Mouse (Mus musculus): Measurements from ENCODE around the gene Vav2. TPM values are rescaled to one million over a fixed set of nuclear protein-coding genes. Genes with fewer than 3 reads are reported as not detected.

Vav2 gene
- polyA plus RNA-seq, 1 experiment from 2014 or later: 7.4 TPM

DNA sequence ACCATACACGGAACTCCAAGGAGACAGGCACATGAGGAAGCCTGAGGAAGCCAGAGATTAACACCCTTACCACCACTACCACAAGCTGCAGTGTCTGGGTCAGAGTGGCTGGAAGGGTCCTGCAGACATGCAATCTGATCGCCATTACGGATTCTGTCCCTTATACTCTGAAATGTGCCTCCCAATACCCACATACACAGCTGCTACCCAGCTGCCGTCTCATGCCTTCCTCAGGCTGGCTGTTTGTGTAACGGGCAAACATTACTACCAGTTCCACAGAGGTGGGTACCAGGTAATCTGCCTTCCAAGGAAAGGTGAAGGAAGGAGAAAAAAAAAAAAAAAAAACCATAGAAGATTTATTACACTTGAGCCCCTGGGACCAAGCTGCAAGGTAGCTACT is 110.7 kb downstream of the Vav2 start:
- WGBS: 86% methylated on average over 5 of the region's 5 CpGs
- Histone ChIP-seq H3K4me3 (ENCODE audit: low read depth, low read length) (no peak overlapping the region), H3K4me2 (ENCODE audit: low read length) (no peak overlapping the region), H3K27me3 (replicated peaks; ENCODE audit: control insufficient read depth, insufficient read depth, low read length) (no peaks in the 10 kb centered on the region), H3K4me1 (ENCODE audit: control insufficient read depth, insufficient read depth, low read length) (peaks cover 1% of the 10 kb centered on the region), H3K9ac (ENCODE audit: low read length) (no peak overlapping the region), H3K27ac (ENCODE audit: low read depth, low read length) (no peak overlapping the region), H3K9me3 (replicated peaks; ENCODE audit: control insufficient read depth, low read length) (no peaks in the 10 kb centered on the region), H3K36me3 (ENCODE audit: control insufficient read depth, insufficient read depth, low read length) (no peaks in the 10 kb centered on the region)
- DNase-seq (ENCODE audit: low spot score) (no peak), ATAC-seq (no peak)

- H3K27ac ChIP-seq (ENCODE audit: low read depth, low read length): peak overlapping the region; percentile 52; the same call in 1 of the 2 replicates
- no peak overlapping the region for H3K4me3 ChIP-seq (ENCODE audit: low read depth, low read length)
- H3K9me3 ChIP-seq (replicated peaks; ENCODE audit: control insufficient read depth, low read length): no peaks in the 10 kb centered on the region
- WGBS: 82% methylated on average over 5 of the region's 5 CpGs
- ATAC-seq (0 out of 2 replicates have a peak, but pooled peaks have one; percentile 17), DNase-seq (ENCODE audit: low spot score) (no peak)
- H3K4me1 ChIP-seq (ENCODE audit: control insufficient read depth, insufficient read depth, low read length): no peaks in the 10 kb centered on the region; the same call in 1 of the 2 replicates
- no peaks in the 10 kb centered on the region for H3K27me3 ChIP-seq (replicated peaks; ENCODE audit: control insufficient read depth, insufficient read depth, low read length)
- H3K4me2 ChIP-seq (ENCODE audit: low read length): no peak overlapping the region
- H3K9ac ChIP-seq (ENCODE audit: low read length): no peak overlapping the region
- no peaks in the 10 kb centered on the region for H3K36me3 ChIP-seq (ENCODE audit: control insufficient read depth, insufficient read depth, low read length)
Measured at GRCm38 (mm10) chr2:27314269-27314668, 112.6 kb downstream of the Vav2 start.

- Histone ChIP-seq H3K27me3 (replicated peaks; ENCODE audit: control insufficient read depth, insufficient read depth, low read length) (no peaks in the 10 kb centered on the region), H3K9me3 (replicated peaks; ENCODE audit: control insufficient read depth, low read length) (no peaks in the 10 kb centered on the region), H3K4me3 (ENCODE audit: low read depth, low read length) (no peak overlapping the region), H3K9ac (ENCODE audit: low read length) (no peak overlapping the region), H3K27ac (ENCODE audit: low read depth, low read length) (no peak overlapping the region), H3K36me3 (ENCODE audit: control insufficient read depth, insufficient read depth, low read length) (no peaks in the 10 kb centered on the region), H3K4me2 (ENCODE audit: low read length) (no peak overlapping the region), H3K4me1 (ENCODE audit: control insufficient read depth, insufficient read depth, low read length) (no peaks in the 10 kb centered on the region; the same call in 1 of the 2 replicates)
- 70% methylated on average over 3 of the region's 3 CpGs for WGBS
- ATAC-seq (no peak), DNase-seq (ENCODE audit: low spot score) (no peak)
Measured at GRCm38 (mm10) chr2:27312500-27312899, 114.3 kb downstream of the Vav2 start.

DNA sequence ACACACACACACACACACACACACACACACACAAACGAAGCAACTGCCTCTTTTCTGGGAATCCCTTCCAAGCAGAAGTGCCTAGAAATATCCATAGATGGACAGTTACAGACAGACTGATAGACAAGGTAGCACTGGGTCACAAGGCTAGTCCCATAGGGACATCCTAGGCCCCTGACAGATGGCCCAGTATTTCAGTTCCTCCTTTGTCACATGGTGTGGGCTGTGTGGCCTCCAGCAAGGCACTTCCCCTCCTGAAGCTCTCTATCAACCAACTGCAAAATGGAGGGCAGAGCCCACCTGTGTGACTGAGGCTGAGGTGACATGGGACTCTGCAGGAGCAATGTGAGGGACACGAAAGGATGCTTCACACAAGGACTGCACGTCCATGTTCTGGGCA is 115.2 kb downstream of the Vav2 start:
- no peak for ATAC-seq
- H3K27me3 ChIP-seq (replicated peaks; ENCODE audit: control insufficient read depth, insufficient read depth, low read length): no peaks in the 10 kb centered on the region
- no peaks in the 10 kb centered on the region for H3K36me3 ChIP-seq (ENCODE audit: control insufficient read depth, insufficient read depth, low read length)
- 95% methylated on average over 3 of the region's 3 CpGs for WGBS
- H3K27ac ChIP-seq (ENCODE audit: low read depth, low read length): no peak overlapping the region
- H3K9ac ChIP-seq (ENCODE audit: low read length): no peak overlapping the region
- no peak for DNase-seq (ENCODE audit: low spot score)
- no peaks in the 10 kb centered on the region; the same call in 1 of the 2 replicates for H3K4me1 ChIP-seq (ENCODE audit: control insufficient read depth, insufficient read depth, low read length)
- H3K4me2 ChIP-seq (ENCODE audit: low read length): no peak overlapping the region
- no peaks in the 10 kb centered on the region for H3K9me3 ChIP-seq (replicated peaks; ENCODE audit: control insufficient read depth, low read length)
- H3K4me3 ChIP-seq (ENCODE audit: low read depth, low read length): no peak overlapping the region

GRCm38 (mm10) chr2:27310908-27311307 is 115.9 kb downstream of the Vav2 start:
- no peaks in the 10 kb centered on the region; the same call in 1 of the 2 replicates for H3K4me1 ChIP-seq (ENCODE audit: control insufficient read depth, insufficient read depth, low read length)
- no peaks in the 10 kb centered on the region for H3K36me3 ChIP-seq (ENCODE audit: control insufficient read depth, insufficient read depth, low read length)
- no peak for ATAC-seq
- H3K9ac ChIP-seq (ENCODE audit: low read length): no peak overlapping the region
- no peaks in the 10 kb centered on the region for H3K27me3 ChIP-seq (replicated peaks; ENCODE audit: control insufficient read depth, insufficient read depth, low read length)
- H3K4me3 ChIP-seq (ENCODE audit: low read depth, low read length): no peak overlapping the region
- no peak overlapping the region for H3K27ac ChIP-seq (ENCODE audit: low read depth, low read length)
- no peaks in the 10 kb centered on the region for H3K9me3 ChIP-seq (replicated peaks; ENCODE audit: control insufficient read depth, low read length)
- H3K4me2 ChIP-seq (ENCODE audit: low read length): no peak overlapping the region
- 86% methylated on average over 5 of the region's 5 CpGs for WGBS
- DNase-seq (ENCODE audit: low spot score): no peak

GRCm38 (mm10) chr2:27310221-27310620 is 116.6 kb downstream of the Vav2 start:
- WGBS: 74% methylated on average over 5 of the region's 5 CpGs
- no peak for DNase-seq (ENCODE audit: low spot score)

GRCm38 (mm10) chr2:27306628-27307027 is 120.2 kb downstream of the Vav2 start:
- Histone ChIP-seq H3K27ac (ENCODE audit: low read depth, low read length) (no peak overlapping the region), H3K27me3 (replicated peaks; ENCODE audit: control insufficient read depth, insufficient read depth, low read length) (no peaks in the 10 kb centered on the region), H3K4me1 (ENCODE audit: control insufficient read depth, insufficient read depth, low read length) (peaks cover 12% of the 10 kb centered on the region), H3K36me3 (ENCODE audit: control insufficient read depth, insufficient read depth, low read length) (no peaks in the 10 kb centered on the region), H3K4me2 (ENCODE audit: low read length) (no peak overlapping the region), H3K9me3 (replicated peaks; ENCODE audit: control insufficient read depth, low read length) (no peaks in the 10 kb centered on the region), H3K4me3 (ENCODE audit: low read depth, low read length) (no peak overlapping the region), H3K9ac (ENCODE audit: low read length) (no peak overlapping the region)
- DNase-seq (ENCODE audit: low spot score): no peak
- ATAC-seq: no peak
- WGBS: 93% methylated on average over 8 of the region's 8 CpGs

More at GRCm38 (mm10) chr2:27310221-27310620, 116.6 kb downstream of the Vav2 start:
- Histone ChIP-seq H3K4me1 (ENCODE audit: control insufficient read depth, insufficient read depth, low read length) (no peaks in the 10 kb centered on the region), H3K9ac (ENCODE audit: low read length) (no peak overlapping the region), H3K27me3 (replicated peaks; ENCODE audit: control insufficient read depth, insufficient read depth, low read length) (no peaks in the 10 kb centered on the region), H3K9me3 (replicated peaks; ENCODE audit: control insufficient read depth, low read length) (no peaks in the 10 kb centered on the region), H3K4me3 (ENCODE audit: low read depth, low read length) (no peak overlapping the region), H3K36me3 (ENCODE audit: control insufficient read depth, insufficient read depth, low read length) (no peaks in the 10 kb centered on the region), H3K4me2 (ENCODE audit: low read length) (no peak overlapping the region), H3K27ac (ENCODE audit: low read depth, low read length) (no peak overlapping the region)
- ATAC-seq: no peak

- Histone ChIP-seq H3K9ac (ENCODE audit: low read length) (no peak overlapping the region), H3K9me3 (replicated peaks; ENCODE audit: control insufficient read depth, low read length) (no peaks in the 10 kb centered on the region), H3K4me2 (ENCODE audit: low read length) (no peak overlapping the region), H3K4me3 (ENCODE audit: low read depth, low read length) (no peak overlapping the region), H3K36me3 (ENCODE audit: control insufficient read depth, insufficient read depth, low read length) (no peaks in the 10 kb centered on the region), H3K4me1 (ENCODE audit: control insufficient read depth, insufficient read depth, low read length) (peaks cover 22% of the 10 kb centered on the region), H3K27ac (ENCODE audit: low read depth, low read length) (no peak overlapping the region), H3K27me3 (replicated peaks; ENCODE audit: control insufficient read depth, insufficient read depth, low read length) (no peaks in the 10 kb centered on the region)
- ATAC-seq (no peak), DNase-seq (ENCODE audit: low spot score) (peak; percentile 24)
- 68% methylated on average over 13 of the region's 13 CpGs for WGBS
Measured at GRCm38 (mm10) chr2:27304741-27305140, 122.1 kb downstream of the Vav2 start.

DNA sequence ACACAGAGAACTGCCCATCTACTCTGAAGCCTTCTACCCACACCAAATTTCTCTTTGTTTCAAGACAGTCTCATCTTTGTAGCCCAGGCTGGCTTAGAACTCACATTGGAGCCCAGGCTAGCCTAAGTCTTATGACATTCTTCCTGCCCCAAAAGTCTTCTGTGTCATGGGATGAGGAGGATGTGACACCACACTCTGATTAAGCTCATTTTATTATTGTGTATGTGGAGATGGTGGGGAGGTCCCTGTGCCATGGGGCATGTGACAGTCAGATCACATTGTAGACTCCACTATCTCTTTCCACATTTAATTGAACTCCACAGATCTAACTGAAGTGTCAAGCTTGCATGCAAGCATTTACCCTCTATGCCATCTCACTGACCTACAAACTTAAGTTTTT is 122.8 kb downstream of the Vav2 start:
- DNase-seq (ENCODE audit: low spot score) (no peak), ATAC-seq (no peak)
- peaks cover 22% of the 10 kb centered on the region for H3K4me1 ChIP-seq (ENCODE audit: control insufficient read depth, insufficient read depth, low read length)
- no peak overlapping the region for H3K4me2 ChIP-seq (ENCODE audit: low read length)
- H3K27me3 ChIP-seq (replicated peaks; ENCODE audit: control insufficient read depth, insufficient read depth, low read length): no peaks in the 10 kb centered on the region
- no peaks in the 10 kb centered on the region for H3K36me3 ChIP-seq (ENCODE audit: control insufficient read depth, insufficient read depth, low read length)
- no peak overlapping the region for H3K27ac ChIP-seq (ENCODE audit: low read depth, low read length)
- H3K4me3 ChIP-seq (ENCODE audit: low read depth, low read length): no peak overlapping the region
- no peak overlapping the region for H3K9ac ChIP-seq (ENCODE audit: low read length)
- no peaks in the 10 kb centered on the region for H3K9me3 ChIP-seq (replicated peaks; ENCODE audit: control insufficient read depth, low read length)

Data from forebrain, embryonic 14.5 days (tissue).